Mouse (Mus musculus) heart, embryonic 14.5 days (tissue): ENCODE results near the gene Plvap. TPM values are rescaled to one million over a fixed set of nuclear protein-coding genes. Genes with fewer than 3 reads are reported as not detected.
A peak's percentile ranks its signal among the peaks of the same experiment; 100 is the strongest.

ENCODE experiments used
- ATAC-seq: fragments of 200-750 bp; cut with Nextera tagmentation; 2 replicates; pipeline ENCODE4 v1.8.0; 2017; ENCODE audit warnings: low read depth, moderate TSS enrichment; ENCODE audit not compliant: insufficient number of reproducible peaks, insufficient read depth, low FRiP score
- H3K27ac ChIP-seq, 2 experiments: fragments of 200-500 bp in 1 of 2; fragments of 300-500 bp in 1 of 2; sonication (generic) in 1 of 2; replicated peaks in 1 of 2; 2 replicates each; pipeline ENCODE4 v1.5.1; 2012 to 2014; ENCODE audit warnings: low read depth in 2 of 2, low read length in 2 of 2, control low read depth in 1 of 2, mild to moderate bottlenecking in 1 of 2, mixed read lengths in 1 of 2; ENCODE audit not compliant: control insufficient read depth in 1 of 2, insufficient read depth in 1 of 2
- H3K27me3 ChIP-seq: fragments of 300-500 bp; sonication (generic); 2 replicates; pipeline ENCODE4 v1.6.1; 2014; ENCODE audit warnings: mild to moderate bottlenecking, low read length, control low read depth; ENCODE audit not compliant: control insufficient read depth, insufficient read depth
- H3K36me3 ChIP-seq: fragments of 300-500 bp; sonication (generic); 2 replicates; pipeline ENCODE4 v1.6.1; 2014; ENCODE audit warnings: mild to moderate bottlenecking, control low read depth, low read length, mixed read lengths; ENCODE audit not compliant: control insufficient read depth, insufficient read depth
- H3K4me1 ChIP-seq, 2 experiments: fragments of 200-500 bp in 1 of 2; fragments of 300-500 bp in 1 of 2; sonication (generic) in 1 of 2; 2 replicates each; pipeline ENCODE4 v1.6.1; 2012 to 2014; ENCODE audit warnings: low read length in 2 of 2, control low read depth in 1 of 2, mixed read lengths in 1 of 2; ENCODE audit not compliant: control insufficient read depth in 2 of 2, insufficient read depth in 2 of 2
- H3K4me2 ChIP-seq: fragments of 300-500 bp; sonication (generic); 2 replicates; pipeline ENCODE4 v1.6.1; 2014; ENCODE audit warnings: mild to moderate bottlenecking, low read length
- H3K4me3 ChIP-seq, 2 experiments: fragments of 200-500 bp in 1 of 2; fragments of 300-500 bp in 1 of 2; sonication (generic) in 1 of 2; 2 replicates each; pipeline ENCODE4 v1.5.1; 2012 to 2014; ENCODE audit warnings: low read length in 2 of 2, mild to moderate bottlenecking in 2 of 2, control low read depth in 1 of 2, low read depth in 1 of 2, moderate library complexity in 1 of 2; ENCODE audit not compliant: control insufficient read depth in 1 of 2, insufficient read depth in 1 of 2
- H3K9ac ChIP-seq: fragments of 300-500 bp; sonication (generic); 2 replicates; pipeline ENCODE4 v1.6.1; 2014; ENCODE audit warnings: mild to moderate bottlenecking, low read length
- H3K9me3 ChIP-seq: fragments of 300-500 bp; sonication (generic); 2 replicates; pipeline ENCODE4 v1.6.1; 2016; ENCODE audit warnings: low read length, control low read depth; ENCODE audit not compliant: control insufficient read depth
- WGBS: fragments of 180-500 bp; shearing (Covaris S2); extraction: QIAGEN DNeasy Blood & Tissue Kit; methylation state at CpG from one replicate; pipeline ENCODE4 v1.1.7; 2014; 5-methylcytosine and 5-hydroxymethylcytosine counted together
- polyA plus RNA-seq: library from polyadenylated mRNA; unstranded; fragments of >200 nt; fragmentation: Nextera tagmentation; extraction: Ambion mirVana; gene quantifications from 2 replicates; pipeline ENCODE4 v1.2.1, GENCODE M21; 2014

The Plvap gene
- polyA plus RNA-seq, 1 experiment from 2014 or later, result 121 TPM

DNA sequence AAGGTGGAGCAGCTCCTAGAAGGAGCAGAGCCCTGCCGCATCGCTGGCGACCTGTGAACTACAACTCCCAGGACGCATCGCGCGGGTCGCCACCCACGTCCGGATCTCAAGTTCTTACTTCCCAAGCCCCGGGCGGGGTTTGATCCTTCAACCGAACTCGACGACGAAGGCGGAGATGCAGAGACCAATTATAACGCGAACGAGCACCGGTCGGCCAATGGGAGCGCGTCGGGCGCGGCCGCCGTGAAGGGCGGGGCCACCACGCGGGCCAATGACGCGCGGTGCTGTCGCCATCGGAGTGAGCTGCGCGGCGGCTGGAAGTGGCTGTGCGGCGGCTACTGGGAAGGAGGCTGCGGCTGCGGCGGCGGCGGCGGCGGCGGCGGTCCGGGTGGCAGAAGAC, 42.6 kb downstream of the Plvap start, which contains the start of gene Dda1:
Dda1 (plus strand) TSS at position 284 of the 400 bp plus-strand sequence.
- Histone ChIP-seq H3K36me3 (peaks cover 41% of the 10 kb centered on the region), H3K4me3 (peak within 1 kb of the TSS; percentile 81 to 84), H3K9ac (peak within 1 kb of the TSS; percentile 86), H3K4me1 (peaks cover 15 to 24% of the 10 kb centered on the region in 2 experiments), H3K27me3 (no peaks in the 10 kb centered on the region), H3K9me3 (no peaks in the 10 kb centered on the region), H3K4me2 (peak within 1 kb of the TSS; percentile 94), H3K27ac (no peak within 1 kb of the TSS)
- peak; percentile 87 for ATAC-seq
- under 1% methylated on average over 49 of the region's 52 CpGs for WGBS

DNA sequence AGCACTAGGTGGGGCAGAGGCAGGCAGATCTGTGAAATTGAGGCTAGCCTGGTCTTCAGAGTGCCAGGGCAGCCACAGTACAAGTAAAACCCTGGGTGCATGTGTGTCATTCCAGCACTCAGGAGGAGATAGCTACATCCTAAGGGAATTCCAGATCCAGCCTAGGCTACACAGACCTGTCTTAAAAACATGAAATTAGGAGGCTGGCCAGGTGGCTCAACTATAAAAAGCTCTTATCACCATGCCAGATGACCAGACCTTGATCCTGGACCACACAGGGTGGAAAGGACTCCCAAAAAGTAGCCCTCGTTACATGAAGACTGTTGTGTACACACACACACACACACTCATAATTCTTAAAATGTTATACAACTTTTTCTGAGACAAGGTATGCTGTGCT, 43.6 kb downstream of the Plvap start:
- ATAC-seq, result no peak
- Histone ChIP-seq H3K9me3 (no peaks in the 10 kb centered on the region), H3K27me3 (no peaks in the 10 kb centered on the region), H3K4me1 (peaks cover 18 to 28% of the 10 kb centered on the region in 2 experiments), H3K36me3 (peaks cover 32% of the 10 kb centered on the region), H3K9ac (no peak overlapping the region), H3K4me3 (no peak overlapping the region), H3K4me2 (no peak overlapping the region), H3K27ac (no peak overlapping the region)
- 86% methylated on average over 1 of the region's 1 CpGs for WGBS

DNA sequence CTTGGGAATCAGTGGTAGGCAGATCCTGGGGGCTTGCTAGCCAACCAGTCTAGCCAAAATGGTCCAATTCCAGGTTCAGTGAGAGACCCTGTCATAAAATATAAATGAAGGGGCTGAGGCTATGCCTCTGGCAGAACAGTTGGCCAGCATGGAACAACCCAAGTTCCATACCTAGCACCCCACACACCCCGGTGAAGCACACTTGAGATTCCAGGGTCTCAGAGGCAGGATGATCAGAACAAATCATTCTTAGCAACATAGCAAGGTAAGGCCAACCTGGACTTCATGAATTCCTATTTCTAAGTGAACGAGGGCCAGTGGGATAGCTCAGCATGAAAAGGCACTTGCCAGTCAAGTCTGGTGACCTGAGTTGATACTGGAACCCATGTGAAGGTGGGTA, 44.4 kb downstream of the Plvap start:
- ATAC-seq, result no peak
- peaks cover 24% of the 10 kb centered on the region for H3K36me3 ChIP-seq
- H3K9me3 ChIP-seq, result no peaks in the 10 kb centered on the region

DNA sequence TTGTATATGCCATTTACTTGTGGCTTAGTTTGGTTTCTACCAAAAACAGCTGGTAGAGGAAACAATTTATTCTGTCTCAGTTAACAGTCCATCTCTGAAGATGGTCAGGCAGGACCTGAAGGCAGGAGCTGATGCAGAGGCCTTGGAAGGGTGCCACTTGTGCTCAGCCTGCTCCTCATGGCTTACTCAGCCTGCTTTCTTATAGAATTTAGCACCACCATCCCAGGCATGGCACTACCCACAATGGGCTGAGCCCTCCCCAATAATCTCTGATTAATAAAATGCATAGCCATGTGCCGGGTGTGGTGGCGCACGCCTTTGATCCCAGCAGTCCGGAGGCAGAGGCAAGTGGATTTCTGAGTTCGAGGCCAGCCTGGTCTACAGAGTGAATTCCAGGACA, 45.4 kb downstream of the Plvap start:
- Histone ChIP-seq H3K4me3 (no peak overlapping the region), H3K4me1 (peaks cover 26 to 36% of the 10 kb centered on the region in 2 experiments)
- ATAC-seq, result no peak

More for the DNA sequence above, 44.4 kb downstream of the Plvap start:
- Histone ChIP-seq H3K9ac (no peak overlapping the region), H3K4me3 (no peak overlapping the region), H3K4me1 (peaks cover 25 to 34% of the 10 kb centered on the region in 2 experiments), H3K4me2 (no peak overlapping the region), H3K27ac (no peak overlapping the region), H3K27me3 (no peaks in the 10 kb centered on the region)
- 90% methylated on average over 2 of the region's 2 CpGs for WGBS

DNA sequence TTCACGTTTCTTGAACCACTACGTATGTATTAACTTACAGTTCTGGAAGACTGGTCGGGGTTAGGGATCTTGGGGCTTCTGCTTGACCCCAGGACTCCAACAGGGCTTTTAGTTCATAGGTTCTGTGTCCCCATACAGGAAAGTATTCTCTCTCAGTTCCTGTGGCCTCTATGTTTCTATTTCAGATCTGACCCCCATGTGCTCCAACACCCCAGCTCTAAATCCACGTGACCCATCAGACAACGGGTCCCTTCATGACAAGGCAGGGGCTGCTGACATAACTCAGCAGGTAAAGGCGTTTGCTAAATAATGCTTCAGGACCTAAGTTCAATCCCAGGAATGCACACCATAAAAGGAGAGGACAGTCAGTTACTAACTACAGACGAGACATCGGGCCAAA, 45.8 kb downstream of the Plvap start:
- Histone ChIP-seq H3K4me2 (peak overlapping the region; percentile 75), H3K36me3 (peaks cover 18% of the 10 kb centered on the region), H3K4me1 (peaks cover 26 to 36% of the 10 kb centered on the region in 2 experiments), H3K9ac (peak overlapping the region; percentile 85), H3K27ac (no peak overlapping the region), H3K9me3 (no peaks in the 10 kb centered on the region), H3K4me3 (peak overlapping the region in 1 of 2 experiments; percentile 75; a peak in 3 of 4 replicates), H3K27me3 (no peaks in the 10 kb centered on the region)
- ATAC-seq, result no peak
- WGBS, result 67% methylated on average over 8 of the region's 8 CpGs

More for the DNA sequence above, 45.4 kb downstream of the Plvap start:
- peaks cover 18% of the 10 kb centered on the region for H3K36me3 ChIP-seq
- WGBS, result 94% methylated on average over 5 of the region's 5 CpGs
- H3K27ac ChIP-seq, result no peak overlapping the region
- no peaks in the 10 kb centered on the region for H3K27me3 ChIP-seq
- no peak overlapping the region for H3K9ac ChIP-seq
- H3K4me2 ChIP-seq, result peak overlapping the region; percentile 75; the same call in 1 of the 2 replicates
- H3K9me3 ChIP-seq, result no peaks in the 10 kb centered on the region

DNA sequence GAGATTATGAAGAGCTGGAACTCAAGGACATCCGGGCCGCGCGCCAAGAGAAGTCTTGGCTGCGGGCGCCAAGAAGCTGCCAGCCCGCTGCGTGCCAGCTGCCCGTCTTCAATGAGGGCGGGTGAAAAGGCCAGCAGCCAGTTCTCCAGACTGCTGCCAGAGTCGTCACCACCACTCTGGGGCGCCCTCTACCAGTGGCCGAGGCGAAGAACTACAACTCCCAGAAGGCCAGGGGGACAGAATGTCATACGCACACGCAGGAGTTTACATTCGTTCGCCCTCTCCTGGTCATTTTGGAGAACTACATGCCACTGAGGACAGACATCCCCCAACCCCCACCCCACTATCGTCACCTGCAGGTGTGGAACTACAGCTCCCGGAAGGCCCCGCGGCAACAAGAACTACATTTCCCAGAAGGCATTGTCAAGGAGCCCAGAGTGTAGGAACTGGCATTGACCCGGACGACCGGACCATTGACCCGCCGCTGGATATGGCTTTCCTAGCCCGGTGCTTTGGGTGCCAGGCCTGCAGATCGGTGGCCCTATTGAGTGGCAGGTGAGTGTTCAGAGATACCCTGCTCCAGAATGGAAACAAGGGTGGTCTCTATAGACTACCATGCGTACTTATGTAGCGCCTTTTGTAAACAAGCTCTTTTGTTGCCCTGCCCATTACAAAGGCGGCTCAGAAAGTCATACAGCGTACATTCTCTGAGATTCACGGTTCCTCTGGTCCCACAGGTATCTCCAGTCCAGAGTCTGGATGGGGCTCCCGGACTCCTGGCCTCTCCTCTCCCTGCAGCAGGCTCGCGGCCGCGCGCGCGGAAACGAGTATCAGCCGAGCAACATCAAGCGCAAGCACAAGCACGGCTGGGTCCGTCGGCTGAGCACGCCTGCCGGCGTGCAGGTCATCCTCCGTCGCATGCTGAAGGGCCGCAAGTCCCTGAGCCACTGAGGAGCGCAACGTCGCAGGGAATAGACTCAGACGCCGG, 46.7 kb downstream of the Plvap start, which contains the start of gene Mrpl34:
Mrpl34 (plus strand) TSS at position 447 of the 988 bp plus-strand sequence.
- H3K27me3 ChIP-seq, result no peaks in the 10 kb centered on the region
- H3K9me3 ChIP-seq, result no peaks in the 10 kb centered on the region
- ATAC-seq, result peak; percentile 77
- H3K36me3 ChIP-seq, result peaks cover 23% of the 10 kb centered on the region
- H3K27ac ChIP-seq, result peak within 1 kb of the TSS; percentile 95 to 97
- peak within 1 kb of the TSS; percentile 75 for H3K4me2 ChIP-seq
- H3K4me3 ChIP-seq, result peak within 1 kb of the TSS; percentile 75 to 94
- under 1% methylated on average over 59 of the region's 59 CpGs for WGBS
- peak within 1 kb of the TSS; percentile 85 for H3K9ac ChIP-seq
- H3K4me1 ChIP-seq, result peaks cover 21 to 27% of the 10 kb centered on the region in 2 experiments

DNA sequence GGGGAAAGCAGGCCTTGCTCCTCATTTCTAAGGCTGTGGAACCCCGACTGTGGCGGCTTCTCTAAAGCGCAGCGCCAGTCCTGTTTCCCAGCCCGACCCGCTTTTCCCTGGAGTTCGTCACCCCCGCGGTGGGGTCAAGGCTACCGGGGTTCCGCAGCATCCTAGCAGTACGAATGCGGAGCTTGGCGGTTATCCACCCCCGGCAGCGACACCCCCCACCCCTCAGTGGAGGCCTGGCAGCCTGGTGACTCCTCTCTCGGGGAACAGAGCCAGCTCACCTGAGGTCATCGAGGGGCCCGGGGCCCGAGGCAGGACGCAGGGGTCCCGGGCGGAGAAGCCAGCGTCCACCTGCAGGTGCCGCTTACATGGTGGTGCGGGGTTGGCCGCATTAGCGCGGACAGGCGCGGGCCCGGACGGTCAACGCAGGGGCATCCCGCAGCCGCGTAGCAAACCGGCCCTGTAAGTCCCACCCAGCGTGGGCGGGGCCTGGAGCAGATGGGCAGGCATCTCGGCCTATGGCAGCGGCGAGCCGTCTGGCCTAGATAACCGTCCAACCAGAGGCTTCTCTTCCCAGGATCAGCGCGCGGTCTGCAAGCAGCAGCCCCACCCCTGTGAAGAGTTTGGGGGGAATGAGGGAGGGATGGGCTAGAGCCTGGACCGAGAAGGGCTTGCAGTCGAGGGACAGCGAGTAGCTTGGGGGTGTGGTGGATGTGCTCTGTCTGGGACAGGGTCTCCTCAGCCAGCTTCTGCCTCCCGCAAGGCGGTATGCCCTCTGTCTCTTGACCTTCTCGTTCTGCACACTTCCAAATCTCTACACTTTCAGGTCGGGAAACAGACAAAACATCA, 48.1 kb downstream of the Plvap start, which contains the start of gene Abhd8:
Abhd8 (minus strand) TSS at position 468 of the 846 bp plus-strand sequence.
- Histone ChIP-seq H3K4me3 (peak within 1 kb of the TSS; percentile 55 to 94), H3K4me2 (peak within 1 kb of the TSS; percentile 75), H3K9ac (peak within 1 kb of the TSS; percentile 69), H3K36me3 (peaks cover 37% of the 10 kb centered on the region), H3K4me1 (peaks cover 19 to 24% of the 10 kb centered on the region in 2 experiments), H3K9me3 (no peaks in the 10 kb centered on the region), H3K27ac (peak within 1 kb of the TSS; percentile 95 to 97), H3K27me3 (no peaks in the 10 kb centered on the region)
- WGBS, result under 1% methylated on average over 54 of the region's 55 CpGs
- ATAC-seq, result peak; percentile 73
